Comparison of ENCODE assay signal across 11 mouse cellular contexts in genomic region chr2:30444006-30444405, GRCm38 (mm10). TPM values are rescaled to one million over a fixed set of nuclear protein-coding genes. Genes with fewer than 3 reads are reported as not detected.
DNase-seq lines count a peak whose midpoint lies in the region; ATAC-seq lines count a peak whose summit lies in the region.
"Had no signal": no experiment of that assay in that cellular context is flagged by ENCODE, and none has a peak within 500 bp of the region (broad histone marks: within the 10 kb centered on the region; RNA-seq: fewer than 3 reads in every experiment).

No protein-coding gene starts in this region.

- H3K36me3 ChIP-seq in heart, embryonic 13.5 days, result peaks cover 71% of the 10 kb centered on the region
- peaks cover 11% of the 10 kb centered on the region for H3K36me3 ChIP-seq in midbrain, embryonic 11.5 days (ENCODE audit: control insufficient read depth, insufficient read depth, low read length)
- peaks cover 3% of the 10 kb centered on the region for H3K36me3 ChIP-seq in midbrain, embryonic 15.5 days (replicated peaks)
- H3K36me3 ChIP-seq in limb, embryonic 10.5 days, result peaks cover 79% of the 10 kb centered on the region
- peaks cover 22% of the 10 kb centered on the region for H3K36me3 ChIP-seq in stomach, embryonic 15.5 days

- DNase-seq in heart, postnatal 4 days, result no peak
- DNase-seq in midbrain, embryonic 11.5 days (ENCODE audit: low spot score, missing footprints), result no peak
- no peak for DNase-seq in limb, embryonic 10.5 days (ENCODE audit: low spot score)
- DNase-seq in thymus, postnatal 0 days (ENCODE audit: low spot score), result no peak
- no peak for DNase-seq in cerebellum, adult 11 months
- DNase-seq: cerebellum, adult 9-11 months; right cerebral cortex, postnatal 4 days; thymus, postnatal 4 days had no signal

- H3K4me3 ChIP-seq in heart, embryonic 13.5 days, result no peak overlapping the region
- H3K4me3 ChIP-seq in midbrain, embryonic 11.5 days (ENCODE audit: low read depth, low read length), result no peak overlapping the region
- H3K4me3 ChIP-seq in midbrain, embryonic 15.5 days, result no peak overlapping the region
- H3K4me3 ChIP-seq in limb, embryonic 10.5 days, result peak overlapping the region; percentile 10; the same call in 1 of the 2 replicates
- no peak overlapping the region for H3K4me3 ChIP-seq in stomach, embryonic 15.5 days (replicated peaks)

- WGBS in heart, embryonic 13.5 days, result 56% methylated on average over 5 of the region's 5 CpGs
- 77% methylated on average over 5 of the region's 5 CpGs for WGBS in midbrain, embryonic 11.5 days
- 78% methylated on average over 5 of the region's 5 CpGs for WGBS in midbrain, embryonic 15.5 days
- 83% methylated on average over 5 of the region's 5 CpGs for WGBS in limb, embryonic 10.5 days
- WGBS in stomach, embryonic 15.5 days, result 45% methylated on average over 5 of the region's 5 CpGs

- peak overlapping the region; percentile 100 for H3K27ac ChIP-seq in heart, embryonic 13.5 days (replicated peaks)
- H3K27ac ChIP-seq in midbrain, embryonic 11.5 days (ENCODE audit: low read depth, low read length), result peak overlapping the region; percentile 0; the same call in 1 of the 2 replicates
- H3K27ac ChIP-seq in midbrain, embryonic 15.5 days, result no peak overlapping the region
- H3K27ac ChIP-seq in limb, embryonic 10.5 days, result peak overlapping the region; percentile 98
- H3K27ac ChIP-seq in stomach, embryonic 15.5 days, result peak overlapping the region; percentile 99

- no peak for ATAC-seq in heart, embryonic 13.5 days (ENCODE audit: extremely low read depth, insufficient number of reproducible peaks, low FRiP score, low TSS enrichment)
- no peak for ATAC-seq in midbrain, embryonic 11.5 days (ENCODE audit: low FRiP score)
- ATAC-seq in midbrain, embryonic 15.5 days (replicated peaks), result no peak
- no peak for ATAC-seq in stomach, embryonic 15.5 days (ENCODE audit: insufficient read depth, low FRiP score, low read depth)

- H3K4me2 ChIP-seq in heart, embryonic 13.5 days, result peak overlapping the region; percentile 77
- no peak overlapping the region for H3K4me2 ChIP-seq in midbrain, embryonic 11.5 days
- H3K4me2 ChIP-seq in midbrain, embryonic 15.5 days, result no peak overlapping the region
- peak overlapping the region; percentile 24; the same call in 1 of the 2 replicates for H3K4me2 ChIP-seq in stomach, embryonic 15.5 days

- no peaks in the 10 kb centered on the region for H3K27me3 ChIP-seq in heart, embryonic 13.5 days (replicated peaks)
- H3K27me3 ChIP-seq in midbrain, embryonic 11.5 days (ENCODE audit: control insufficient read depth, insufficient read depth, low read length), result no peaks in the 10 kb centered on the region
- no peaks in the 10 kb centered on the region for H3K27me3 ChIP-seq in midbrain, embryonic 15.5 days (replicated peaks)
- H3K27me3 ChIP-seq in limb, embryonic 10.5 days (ENCODE audit: low read depth, poor library complexity, severe bottlenecking), result no peaks in the 10 kb centered on the region
- no peaks in the 10 kb centered on the region for H3K27me3 ChIP-seq in stomach, embryonic 15.5 days (replicated peaks)

- peaks cover 84% of the 10 kb centered on the region for H3K4me1 ChIP-seq in heart, embryonic 13.5 days
- peaks cover 52% of the 10 kb centered on the region for H3K4me1 ChIP-seq in midbrain, embryonic 11.5 days (ENCODE audit: control insufficient read depth, insufficient read depth, low read length)
- peaks cover 37% of the 10 kb centered on the region for H3K4me1 ChIP-seq in midbrain, embryonic 15.5 days
- peaks cover 83% of the 10 kb centered on the region for H3K4me1 ChIP-seq in limb, embryonic 10.5 days
- peaks cover 67% of the 10 kb centered on the region for H3K4me1 ChIP-seq in stomach, embryonic 15.5 days

- peak overlapping the region; percentile 91 for H3K9ac ChIP-seq in heart, embryonic 13.5 days
- no peak overlapping the region for H3K9ac ChIP-seq in midbrain, embryonic 11.5 days (ENCODE audit: low read length)
- H3K9ac ChIP-seq in midbrain, embryonic 15.5 days, result no peak overlapping the region
- no peak overlapping the region for H3K9ac ChIP-seq in stomach, embryonic 15.5 days

- H3K9me3 ChIP-seq in heart, embryonic 13.5 days, result no peaks in the 10 kb centered on the region
- no peaks in the 10 kb centered on the region for H3K9me3 ChIP-seq in midbrain, embryonic 11.5 days (ENCODE audit: control insufficient read depth, low read length)
- no peaks in the 10 kb centered on the region for H3K9me3 ChIP-seq in midbrain, embryonic 15.5 days
- H3K9me3 ChIP-seq in limb, embryonic 10.5 days (replicated peaks), result no peaks in the 10 kb centered on the region
- H3K9me3 ChIP-seq in stomach, embryonic 15.5 days, result no peaks in the 10 kb centered on the region

RNA-seq across cellular contexts. Expression of gene Ptpa, which starts 28.2 kb away (rescaled TPM):
- 100.0 and 109 TPM in 2 replicates for polyA plus RNA-seq in heart, embryonic 13.5 days (2015; fragmentation: Nextera tagmentation; extraction: Ambion mirVana)
- 100 to 1,000 TPM; 139 TPM for total RNA-seq in heart, postnatal 4 days (2021)
- polyA plus RNA-seq in midbrain, embryonic 11.5 days (2014; fragmentation: Nextera tagmentation; extraction: Ambion mirVana), result 50.7 and 54.3 TPM in 2 replicates
- polyA plus RNA-seq in midbrain, embryonic 15.5 days (2015; fragmentation: Nextera tagmentation; extraction: Ambion mirVana), result 152 and 155 TPM in 2 replicates
- polyA plus RNA-seq in limb, embryonic 10.5 days (2016; fragmentation: Nextera tagmentation; extraction: Ambion mirVana), result 172 and 177 TPM in 2 replicates
- polyA plus RNA-seq in stomach, embryonic 15.5 days (2015; fragmentation: Nextera tagmentation; extraction: Ambion mirVana), result 128 and 137 TPM in 2 replicates
- polyA plus RNA-seq in thymus, postnatal 0 days (2015; fragmentation: Nextera tagmentation; extraction: Ambion mirVana), result 127 and 128 TPM in 2 replicates

RNA-seq across cellular contexts. Expression of gene Crat, which starts 28.4 kb away (rescaled TPM):
- 74.5 and 76.8 TPM in 2 replicates for polyA plus RNA-seq in heart, embryonic 13.5 days (2015; fragmentation: Nextera tagmentation; extraction: Ambion mirVana)
- total RNA-seq in heart, postnatal 4 days (2021), result 100 to 1,000 TPM; 379 to 401 TPM
- 23.7 and 24.2 TPM in 2 replicates for polyA plus RNA-seq in midbrain, embryonic 11.5 days (2014; fragmentation: Nextera tagmentation; extraction: Ambion mirVana)
- polyA plus RNA-seq in midbrain, embryonic 15.5 days (2015; fragmentation: Nextera tagmentation; extraction: Ambion mirVana), result 22.5 and 23.9 TPM in 2 replicates
- 21.9 and 22.9 TPM in 2 replicates for polyA plus RNA-seq in limb, embryonic 10.5 days (2016; fragmentation: Nextera tagmentation; extraction: Ambion mirVana)
- 22.2 and 24.2 TPM in 2 replicates for polyA plus RNA-seq in stomach, embryonic 15.5 days (2015; fragmentation: Nextera tagmentation; extraction: Ambion mirVana)
- polyA plus RNA-seq in thymus, postnatal 0 days (2015; fragmentation: Nextera tagmentation; extraction: Ambion mirVana), result 7.9 and 10.2 TPM in 2 replicates

RNA-seq across cellular contexts. Expression of gene Ier5l, which starts 30.0 kb away (rescaled TPM):
- polyA plus RNA-seq in heart, embryonic 13.5 days (2015; fragmentation: Nextera tagmentation; extraction: Ambion mirVana), result 0.96 and 1.0 TPM in 2 replicates
- total RNA-seq in heart, postnatal 4 days (2021), result 10 to 100 TPM; 10.7 to 12.1 TPM
- 4.9 and 5.0 TPM in 2 replicates for polyA plus RNA-seq in midbrain, embryonic 11.5 days (2014; fragmentation: Nextera tagmentation; extraction: Ambion mirVana)
- 2.3 and 2.8 TPM in 2 replicates for polyA plus RNA-seq in midbrain, embryonic 15.5 days (2015; fragmentation: Nextera tagmentation; extraction: Ambion mirVana)
- polyA plus RNA-seq in limb, embryonic 10.5 days (2016; fragmentation: Nextera tagmentation; extraction: Ambion mirVana), result 2.2 and 2.9 TPM in 2 replicates
- polyA plus RNA-seq in stomach, embryonic 15.5 days (2015; fragmentation: Nextera tagmentation; extraction: Ambion mirVana), result 3.2 and 3.3 TPM in 2 replicates
- 0.55 and 0.69 TPM in 2 replicates for polyA plus RNA-seq in thymus, postnatal 0 days (2015; fragmentation: Nextera tagmentation; extraction: Ambion mirVana)

RNA-seq across cellular contexts. Expression of gene Dolpp1, which starts 52.0 kb away (rescaled TPM):
- polyA plus RNA-seq in heart, embryonic 13.5 days (2015; fragmentation: Nextera tagmentation; extraction: Ambion mirVana), result 18.8 and 23.2 TPM in 2 replicates
- 10 to 100 TPM; 14.2 to 14.6 TPM for total RNA-seq in heart, postnatal 4 days (2021)
- 41.1 and 45.8 TPM in 2 replicates for polyA plus RNA-seq in midbrain, embryonic 11.5 days (2014; fragmentation: Nextera tagmentation; extraction: Ambion mirVana)
- polyA plus RNA-seq in midbrain, embryonic 15.5 days (2015; fragmentation: Nextera tagmentation; extraction: Ambion mirVana), result 66.8 and 69.9 TPM in 2 replicates
- 37.6 and 45.4 TPM in 2 replicates for polyA plus RNA-seq in limb, embryonic 10.5 days (2016; fragmentation: Nextera tagmentation; extraction: Ambion mirVana)
- 42.5 and 45.5 TPM in 2 replicates for polyA plus RNA-seq in stomach, embryonic 15.5 days (2015; fragmentation: Nextera tagmentation; extraction: Ambion mirVana)
- polyA plus RNA-seq in thymus, postnatal 0 days (2015; fragmentation: Nextera tagmentation; extraction: Ambion mirVana), result 27.8 and 28.1 TPM in 2 replicates

Comparison
In these comparisons a context has a peak if more than half of its experiments do, and no peak if none do; other contexts are left out.
1. H3K4me2 ChIP-seq: peak in heart, embryonic 13.5 days (single experiment) and stomach, embryonic 15.5 days (single experiment); none in midbrain, embryonic 11.5 days (single experiment) and midbrain, embryonic 15.5 days (single experiment).